Mouse (Mus musculus) liver, adult 2 months (tissue): ENCODE measurements around the gene Camkmt. TPM values are rescaled to one million over a fixed set of nuclear protein-coding genes. Genes with fewer than 3 reads are reported as not detected.

Experiments used
- DNase-seq: peaks from one replicate; pipeline ENCODE4 v3.0.0-alpha.2; 2011; ENCODE audit warnings: low read depth, low spot score; ENCODE audit errors: extremely low read depth
- H3K27ac ChIP-seq: fragments of 200-500 bp; replicated peaks from 2 replicates; pipeline ENCODE4 v1.5.1; 2012; ENCODE audit warnings: low read depth, mild to moderate bottlenecking, control low read depth, inconsistent platforms, low read length; ENCODE audit not compliant: insufficient read depth
- H3K27me3 ChIP-seq: fragments of 200-500 bp; 2 replicates; pipeline ENCODE4 v1.6.1; 2012; ENCODE audit warnings: mild to moderate bottlenecking, moderate library complexity, low read length, inconsistent platforms; ENCODE audit not compliant: control insufficient read depth, insufficient read depth
- H3K36me3 ChIP-seq: fragments of 200-500 bp; 2 replicates; pipeline ENCODE4 v1.6.1; 2012; ENCODE audit warnings: low read length, inconsistent platforms; ENCODE audit not compliant: control insufficient read depth, insufficient read depth
- H3K4me1 ChIP-seq: fragments of 200-500 bp; 2 replicates; pipeline ENCODE4 v1.6.1; 2011; ENCODE audit warnings: low read length; ENCODE audit not compliant: control insufficient read depth, insufficient read depth
- H3K4me3 ChIP-seq: fragments of 200-500 bp; 2 replicates; pipeline ENCODE4 v1.5.1; 2011; ENCODE audit warnings: low read depth, mild to moderate bottlenecking, control low read depth, low read length, moderate library complexity; ENCODE audit not compliant: insufficient read depth
- H3K79me2 ChIP-seq: fragments of 200-500 bp; 2 replicates; pipeline ENCODE4 v1.6.1; 2012; ENCODE audit warnings: inconsistent platforms, mild to moderate bottlenecking, low read length, moderate library complexity; ENCODE audit not compliant: control insufficient read depth, insufficient read depth
- H3K9ac ChIP-seq: fragments of 200-500 bp; 2 replicates; pipeline ENCODE4 v1.6.1; 2012; ENCODE audit warnings: low read depth, mild to moderate bottlenecking, control low read depth, inconsistent platforms, low read length
- CTCF ChIP-seq: fragments of 200-500 bp; IDR thresholded peaks from 2 replicates; pipeline ENCODE4 v1.5.1; 2011; ENCODE audit warnings: low read depth, low read length, control low read depth
- POLR2A ChIP-seq: fragments of 200-500 bp; IDR thresholded peaks from 2 replicates; pipeline ENCODE4 v1.6.1; 2011; ENCODE audit warnings: low read length, control low read depth; ENCODE audit not compliant: insufficient read depth; ENCODE audit errors: extremely low read depth
- WGBS: fragments of 180-500 bp; shearing (Covaris S2); methylation state at CpG from one replicate; pipeline ENCODE4 v1.1.7; 2018; 5-methylcytosine and 5-hydroxymethylcytosine counted together
- polyA plus RNA-seq: library from polyadenylated mRNA; depleted of rRNA; stranded (reverse); fragments of >200 nt; gene quantifications from 2 replicates; pipeline ENCODE4 v1.2.3, GENCODE M21; 2012
- total RNA-seq: library from RNA; depleted of rRNA; stranded (reverse); fragments of >200 nt; gene quantifications from 2 replicates; pipeline ENCODE4 v1.2.3, GENCODE M21; 2014

The Camkmt gene
- total and polyA plus RNA-seq, 2 experiments = 1.7 to 2.0 TPM

GRCm38 (mm10) chr17:85144141-85144540 is 53.8 kb downstream of the Camkmt start:
- Histone ChIP-seq H3K4me3 (no peak overlapping the region), H3K27ac (no peak overlapping the region), H3K9ac (no peak overlapping the region), H3K4me1 (no peaks in the 10 kb centered on the region), H3K27me3 (no peaks in the 10 kb centered on the region), H3K79me2 (no peaks in the 10 kb centered on the region), H3K36me3 (no peaks in the 10 kb centered on the region)
- no peak for TF ChIP-seq POLR2A
- no peak for TF ChIP-seq CTCF
- no peak for DNase-seq
- WGBS = 83% methylated on average over 6 of the region's 6 CpGs

- H3K36me3 ChIP-seq = no peaks in the 10 kb centered on the region
- TF ChIP-seq CTCF = no peak
- H3K4me3 ChIP-seq = no peak overlapping the region
- no peaks in the 10 kb centered on the region for H3K27me3 ChIP-seq
- no peak overlapping the region for H3K27ac ChIP-seq
- no peak for DNase-seq
- no peaks in the 10 kb centered on the region for H3K4me1 ChIP-seq
- no peaks in the 10 kb centered on the region for H3K79me2 ChIP-seq
- no peak overlapping the region for H3K9ac ChIP-seq
- 53% methylated on average over 1 of the region's 1 CpGs for WGBS
Observed at GRCm38 (mm10) chr17:85148348-85148747, 58.0 kb downstream of the Camkmt start.

- 58% methylated on average over 3 of the region's 3 CpGs for WGBS
- no peak for TF ChIP-seq POLR2A
- no peak for TF ChIP-seq CTCF
- Histone ChIP-seq H3K79me2 (no peaks in the 10 kb centered on the region), H3K36me3 (no peaks in the 10 kb centered on the region), H3K4me1 (no peaks in the 10 kb centered on the region), H3K9ac (no peak overlapping the region), H3K4me3 (no peak overlapping the region), H3K27ac (no peak overlapping the region), H3K27me3 (no peaks in the 10 kb centered on the region)
- DNase-seq = no peak
Observed at GRCm38 (mm10) chr17:85149211-85149738, 58.9 kb downstream of the Camkmt start.

- no peak overlapping the region for H3K27ac ChIP-seq
- WGBS = 68% methylated on average over 8 of the region's 8 CpGs
Observed at GRCm38 (mm10) chr17:85151264-85151663, 60.9 kb downstream of the Camkmt start.

GRCm38 (mm10) chr17:85158202-85158601 is 67.8 kb downstream of the Camkmt start:
- no peak overlapping the region for H3K4me3 ChIP-seq
- no peak for DNase-seq
- H3K9ac ChIP-seq = no peak overlapping the region
- no peaks in the 10 kb centered on the region for H3K27me3 ChIP-seq
- no peaks in the 10 kb centered on the region for H3K4me1 ChIP-seq
- H3K79me2 ChIP-seq = no peaks in the 10 kb centered on the region
- H3K36me3 ChIP-seq = no peaks in the 10 kb centered on the region
- 88% methylated on average over 4 of the region's 4 CpGs for WGBS
- no peak overlapping the region for H3K27ac ChIP-seq
- TF ChIP-seq CTCF = no peak
- TF ChIP-seq POLR2A = no peak

More at GRCm38 (mm10) chr17:85151264-85151663, 60.9 kb downstream of the Camkmt start:
- no peaks in the 10 kb centered on the region for H3K79me2 ChIP-seq
- TF ChIP-seq POLR2A (no peak), CTCF (no peak)
- no peaks in the 10 kb centered on the region for H3K36me3 ChIP-seq
- no peak for DNase-seq
- H3K4me1 ChIP-seq = no peaks in the 10 kb centered on the region
- H3K9ac ChIP-seq = no peak overlapping the region
- no peak overlapping the region for H3K4me3 ChIP-seq
- no peaks in the 10 kb centered on the region for H3K27me3 ChIP-seq

GRCm38 (mm10) chr17:85159526-85159925 is 69.2 kb downstream of the Camkmt start:
- Histone ChIP-seq H3K27me3 (no peaks in the 10 kb centered on the region), H3K9ac (no peak overlapping the region), H3K79me2 (no peaks in the 10 kb centered on the region), H3K4me1 (no peaks in the 10 kb centered on the region), H3K36me3 (no peaks in the 10 kb centered on the region), H3K27ac (no peak overlapping the region), H3K4me3 (no peak overlapping the region)
- no peak for TF ChIP-seq CTCF
- TF ChIP-seq POLR2A = no peak
- DNase-seq = no peak
- 93% methylated on average over 8 of the region's 8 CpGs for WGBS
